Mouse (Mus musculus) C2C12 (cell line): Measurements from ENCODE around the gene Olfr49. TPM values are rescaled to one million over a fixed set of nuclear protein-coding genes. Genes with fewer than 3 reads are reported as not detected.

ENCODE experiments used
- H3K27me3 ChIP-seq: one replicate; pipeline ENCODE4 v1.6.1; 2011; ENCODE audit not compliant: control insufficient read depth, insufficient read depth, insufficient read length
- H3K36me3 ChIP-seq: one replicate; pipeline ENCODE4 v1.6.1; 2011; ENCODE audit not compliant: control insufficient read depth, insufficient read depth
- H3K4me3 ChIP-seq: one replicate; pipeline ENCODE4 v1.5.1; 2011; ENCODE audit warnings: mild to moderate bottlenecking, control low read depth; ENCODE audit not compliant: poor library complexity, insufficient read depth, severe bottlenecking
- H3K79me2 ChIP-seq: one replicate; pipeline ENCODE4 v1.6.1; 2011; ENCODE audit not compliant: control insufficient read depth, insufficient read depth
- H3K79me3 ChIP-seq: one replicate; pipeline ENCODE4 v1.6.1; 2011; ENCODE audit warnings: low read depth, control low read depth
- H3ac ChIP-seq: one replicate; pipeline ENCODE3; 2011; ENCODE audit warnings: low read depth; ENCODE audit not compliant: control insufficient read depth, insufficient read length
- CEBPB ChIP-seq: IDR thresholded peaks from one replicate; pipeline ENCODE4 v1.6.1; 2011; ENCODE audit warnings: low read depth, mild to moderate bottlenecking, control low read depth, moderate library complexity
- CTCF ChIP-seq: IDR thresholded peaks from one replicate; pipeline ENCODE4 v1.5.1; 2011; ENCODE audit not compliant: control insufficient read depth, insufficient read depth, insufficient read length
- FOSL1 ChIP-seq: IDR thresholded peaks from one replicate; pipeline ENCODE4 v1.8.0; 2011; ENCODE audit warnings: mild to moderate bottlenecking, low read length; ENCODE audit not compliant: poor library complexity, insufficient read depth, severe bottlenecking
- MAX ChIP-seq: IDR thresholded peaks from one replicate; pipeline ENCODE4 v1.6.1; 2011; ENCODE audit warnings: mild to moderate bottlenecking, control low read depth
- MYOD1 ChIP-seq: IDR thresholded peaks from one replicate; pipeline ENCODE4 v1.6.1; 2011; ENCODE audit warnings: low read depth; ENCODE audit not compliant: control insufficient read depth, insufficient read length
- MYOG ChIP-seq: IDR thresholded peaks from one replicate; pipeline ENCODE4 v1.6.1; 2011; ENCODE audit not compliant: control insufficient read depth, insufficient read length; ENCODE audit errors: extremely low read depth
- USF1 ChIP-seq: IDR thresholded peaks from one replicate; pipeline ENCODE4 v1.6.1; 2011; ENCODE audit warnings: low read depth, mild to moderate bottlenecking, control low read depth, moderate library complexity
- polyA plus RNA-seq: library from polyadenylated mRNA; unstranded; fragments of >200 nt; fragmentation: generic; extraction: Trizol; gene quantifications from one replicate; pipeline ENCODE4 v1.2.1, GENCODE M21; 2012; ENCODE audit warnings: missing spikeins

Gene Olfr49
- polyA plus RNA-seq, 1 experiment = not detected

DNA sequence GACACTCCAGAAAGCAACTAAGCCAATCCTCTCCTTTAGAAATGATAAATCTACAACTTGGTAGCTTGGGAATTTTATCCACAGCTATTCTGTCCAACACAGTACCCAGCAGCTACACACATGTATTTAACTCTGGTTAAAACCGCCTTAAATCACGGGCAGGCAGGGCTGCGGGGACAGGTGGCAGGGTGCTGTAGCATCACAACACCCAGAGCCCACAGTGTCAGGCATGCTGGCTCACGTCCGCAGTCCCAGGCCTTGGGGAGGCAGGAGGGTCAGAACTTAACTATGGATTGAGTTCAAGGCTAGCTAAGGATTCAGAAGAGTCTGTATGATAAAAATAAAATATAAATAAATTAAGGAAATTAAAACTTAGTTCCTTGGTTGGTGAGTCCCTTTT lies 47.9 kb downstream of the Olfr49 start:
- no peak for TF ChIP-seq CTCF
- TF ChIP-seq USF1 = no peak
- TF ChIP-seq MAX = no peak
- no peak for TF ChIP-seq MYOG
- TF ChIP-seq FOSL1 = no peak
- TF ChIP-seq MYOD1 = no peak
- TF ChIP-seq CEBPB = no peak
- Histone ChIP-seq H3K79me3 (peaks cover 4% of the 10 kb centered on the region), H3K27me3 (no peaks in the 10 kb centered on the region), H3ac (no peak overlapping the region), H3K79me2 (peaks cover 18% of the 10 kb centered on the region), H3K4me3 (no peak overlapping the region), H3K36me3 (peaks cover 34% of the 10 kb centered on the region)

DNA sequence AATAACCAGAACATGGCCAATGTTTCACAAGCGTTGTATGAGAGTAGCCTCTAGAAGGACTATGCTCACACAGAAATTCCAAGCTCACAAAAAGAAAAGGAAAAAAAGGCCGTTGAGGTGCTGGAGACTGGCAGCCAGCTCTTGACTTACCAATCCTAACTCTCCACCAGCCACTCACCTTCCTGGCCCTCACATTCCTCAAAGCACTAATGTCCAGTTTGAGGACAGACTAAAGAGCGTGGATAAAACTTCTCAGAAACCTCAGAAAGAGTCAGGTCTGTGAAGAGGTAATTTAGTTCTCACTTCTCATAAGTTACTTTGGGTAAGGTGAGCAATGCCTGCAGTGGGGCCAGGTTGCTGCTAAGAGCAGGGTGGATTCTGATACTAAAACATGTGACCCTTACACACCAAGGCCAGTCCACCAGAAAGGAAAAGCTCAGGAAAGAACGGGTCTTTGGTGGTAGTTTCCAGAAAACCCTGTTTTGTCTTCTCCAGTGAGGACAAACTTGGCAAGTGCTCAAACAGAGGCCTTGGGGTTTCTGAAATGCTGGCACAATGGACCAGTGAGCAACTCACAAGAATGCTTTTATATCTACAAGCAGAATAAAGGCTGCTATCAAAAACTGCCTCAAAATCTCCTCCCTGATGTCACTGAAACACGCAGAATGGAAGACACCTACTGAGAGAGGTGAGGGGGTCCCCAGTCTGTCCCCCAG lies 48.8 kb downstream of the Olfr49 start:
- TF ChIP-seq CTCF = no peak
- no peak for TF ChIP-seq FOSL1
- no peak for TF ChIP-seq MYOG
- no peak for TF ChIP-seq CEBPB
- TF ChIP-seq MAX = no peak
- TF ChIP-seq USF1 = no peak
- no peak for TF ChIP-seq MYOD1
- no peak overlapping the region for H3ac ChIP-seq
- peaks cover 13% of the 10 kb centered on the region for H3K79me2 ChIP-seq
- peaks cover 25% of the 10 kb centered on the region for H3K36me3 ChIP-seq
- H3K27me3 ChIP-seq = no peaks in the 10 kb centered on the region
- H3K4me3 ChIP-seq = no peak overlapping the region
- peaks cover 4% of the 10 kb centered on the region for H3K79me3 ChIP-seq

GRCm38 (mm10) chr14:54234231-54235040 lies 50.3 kb downstream of the Olfr49 start:
- Histone ChIP-seq H3K4me3 (no peak overlapping the region), H3K79me3 (peaks cover 4% of the 10 kb centered on the region), H3K27me3 (no peaks in the 10 kb centered on the region), H3ac (no peak overlapping the region), H3K79me2 (peaks cover 13% of the 10 kb centered on the region), H3K36me3 (peaks cover 15% of the 10 kb centered on the region)
- no peak for TF ChIP-seq MYOD1
- TF ChIP-seq CTCF = no peak
- TF ChIP-seq FOSL1 = no peak
- TF ChIP-seq MYOG = no peak
- TF ChIP-seq CEBPB = no peak
- TF ChIP-seq USF1 = no peak
- no peak for TF ChIP-seq MAX

GRCm38 (mm10) chr14:54233559-54234143 lies 51.1 kb downstream of the Olfr49 start:
- no peak for TF ChIP-seq CEBPB
- TF ChIP-seq MYOD1 = no peak
- no peak for TF ChIP-seq USF1
- TF ChIP-seq MAX = no peak
- TF ChIP-seq FOSL1 = no peak
- TF ChIP-seq MYOG = no peak
- TF ChIP-seq CTCF = no peak
- peaks cover 4% of the 10 kb centered on the region for H3K79me3 ChIP-seq
- H3K27me3 ChIP-seq = no peaks in the 10 kb centered on the region
- no peak overlapping the region for H3ac ChIP-seq
- H3K4me3 ChIP-seq = no peak overlapping the region
- H3K36me3 ChIP-seq = peaks cover 13% of the 10 kb centered on the region
- H3K79me2 ChIP-seq = peaks cover 10% of the 10 kb centered on the region

GRCm38 (mm10) chr14:54232811-54233558 lies 51.8 kb downstream of the Olfr49 start:
- no peak overlapping the region for H3K4me3 ChIP-seq
- H3K79me2 ChIP-seq = peaks cover 4% of the 10 kb centered on the region
- H3K79me3 ChIP-seq = peaks cover 2% of the 10 kb centered on the region
- peaks cover 13% of the 10 kb centered on the region for H3K36me3 ChIP-seq
- H3ac ChIP-seq = no peak overlapping the region
- no peaks in the 10 kb centered on the region for H3K27me3 ChIP-seq
- TF ChIP-seq USF1 (no peak), MAX (no peak), CEBPB (no peak), FOSL1 (no peak), MYOD1 (no peak), MYOG (no peak), CTCF (no peak)
